Mouse (Mus musculus): ENCODE measurements around the gene Dock4.
A peak's percentile ranks its signal among the peaks of the same experiment; 100 is the strongest.

Gene Dock4

DNA sequence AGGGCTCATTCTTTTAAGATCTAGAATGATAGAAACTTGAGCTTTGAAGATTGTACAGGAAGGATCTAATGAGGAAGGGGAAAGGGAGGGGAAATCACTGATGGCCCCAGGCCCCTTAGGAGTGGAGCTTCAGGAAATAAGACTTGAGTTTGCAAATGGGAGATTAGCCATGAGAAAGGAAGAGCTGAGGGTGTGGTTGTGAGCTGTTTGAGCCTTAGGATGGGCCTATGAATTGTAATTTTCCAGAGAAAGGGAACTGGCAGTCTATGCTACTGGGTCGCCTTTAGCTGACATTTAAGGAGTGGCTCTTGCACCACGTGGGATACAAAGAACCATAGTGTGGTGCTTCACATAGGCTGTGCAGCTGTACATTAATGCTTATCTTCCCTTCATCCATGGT is 208.6 kb downstream of the Dock4 start:
- no peak for DNase-seq (ENCODE audit: low spot score in 2 of 2)

DNA sequence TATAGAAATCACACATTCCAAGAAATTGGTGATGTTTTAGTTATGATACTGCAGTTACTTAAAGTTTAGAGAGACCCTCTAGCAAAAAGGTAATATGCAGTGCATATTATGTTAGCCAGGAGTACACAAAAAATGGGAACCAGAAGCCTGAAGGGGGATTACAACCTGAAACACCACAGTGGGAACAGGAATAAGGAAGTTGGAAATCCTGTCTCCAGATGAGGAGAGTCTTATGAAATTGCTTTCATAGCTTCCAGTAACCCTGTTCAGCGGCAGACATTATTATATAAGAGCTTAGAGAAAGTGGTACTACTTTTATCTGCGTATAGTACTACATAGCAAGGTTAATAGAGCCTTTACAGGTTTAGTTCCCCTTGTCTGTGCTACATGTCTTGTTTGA is 210.1 kb downstream of the Dock4 start:
- no peak for DNase-seq (ENCODE audit: low spot score in 2 of 2)

DNA sequence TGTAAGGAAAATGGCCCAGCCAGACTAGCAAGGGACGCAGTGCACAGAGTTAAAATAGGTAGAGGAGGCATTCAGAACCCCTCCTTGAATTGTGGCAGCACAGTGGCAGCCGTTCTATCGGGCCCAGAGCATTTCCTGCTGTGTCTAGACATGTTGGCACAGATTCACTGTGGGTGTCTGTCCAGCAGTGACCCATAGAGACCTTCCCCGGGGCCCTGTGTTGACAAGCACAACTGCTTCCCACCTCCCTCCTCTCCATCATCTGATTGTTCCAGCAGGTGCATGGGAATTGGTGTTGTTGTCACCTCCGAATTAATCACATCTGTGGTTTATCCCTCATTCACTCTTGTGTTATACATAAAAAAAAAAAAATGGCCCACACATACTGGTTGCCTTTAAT is 210.7 kb downstream of the Dock4 start:
- peak in 1 of 2 experiments; percentile 17 for DNase-seq (ENCODE audit: low spot score in 2 of 2)

DNA sequence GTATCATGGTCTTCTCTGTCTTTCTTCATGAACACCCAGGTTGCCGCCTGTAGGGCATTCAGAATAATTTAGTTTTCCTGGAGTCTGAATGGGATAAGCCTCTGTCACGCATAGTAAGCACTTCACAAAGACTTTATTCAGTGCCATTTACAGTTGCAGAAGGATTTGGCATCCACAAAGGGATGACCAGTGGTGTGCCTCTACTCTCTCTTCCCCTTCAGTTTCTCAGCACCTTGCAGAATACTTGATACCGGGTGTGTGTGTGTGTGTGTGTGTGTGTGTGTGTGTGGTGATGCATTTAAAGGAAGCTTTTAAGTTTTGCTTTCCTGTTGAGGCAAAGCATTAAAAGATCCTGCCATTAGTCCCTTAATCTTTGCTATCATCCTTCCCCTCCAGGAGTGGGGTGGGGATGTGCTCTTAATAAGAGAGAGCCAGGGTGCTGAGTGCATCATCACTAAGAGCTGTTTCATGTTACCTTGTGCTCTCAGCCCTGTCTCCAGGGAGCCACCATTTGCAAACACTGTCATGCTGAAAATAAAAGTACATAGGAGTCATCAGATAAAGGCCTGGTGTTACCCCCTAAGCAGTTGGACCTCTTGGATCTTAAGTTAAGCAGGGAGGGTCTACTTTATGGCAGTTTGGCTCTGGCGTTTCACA is 211.6 kb downstream of the Dock4 start:
- DNase-seq (ENCODE audit: low spot score in 2 of 2), result no peak

DNA sequence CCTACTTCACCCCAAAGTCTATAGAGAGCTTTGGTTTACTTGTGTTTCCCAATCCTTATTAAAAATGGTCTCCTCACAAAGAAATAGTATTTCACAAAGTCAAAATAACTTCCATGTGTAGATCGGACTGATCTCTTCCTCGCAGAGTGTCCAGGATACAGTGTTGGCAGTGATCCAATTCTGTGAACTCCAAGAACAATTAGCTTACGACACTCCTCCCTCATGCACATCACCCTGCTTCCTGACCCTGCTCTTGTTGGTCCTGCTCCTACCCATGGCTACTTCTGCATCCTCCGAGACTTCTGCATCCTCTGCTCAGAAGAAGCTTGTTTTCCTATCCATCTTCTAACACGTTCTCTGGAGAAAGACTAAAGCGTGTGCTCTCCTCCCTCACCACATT is 213.9 kb downstream of the Dock4 start:
- DNase-seq (ENCODE audit: low spot score in 2 of 2), result no peak

DNA sequence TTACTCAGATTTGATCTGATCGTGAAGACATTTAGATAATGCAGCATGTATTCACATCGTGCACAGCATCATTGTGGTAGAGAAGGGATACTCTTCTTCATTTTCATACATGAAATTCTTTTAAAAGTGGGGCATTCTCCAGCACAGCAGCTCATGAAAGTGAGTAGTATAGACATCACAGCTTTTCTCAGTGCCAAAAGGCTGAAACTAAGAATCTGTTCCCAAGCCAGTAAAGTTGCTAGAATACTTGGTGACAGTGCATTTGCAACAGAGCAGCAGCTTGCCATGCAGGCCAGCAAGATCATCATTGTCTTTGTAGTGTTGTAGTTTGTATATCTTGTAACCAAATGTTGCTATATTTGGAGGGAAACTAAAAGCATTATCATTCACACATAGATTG is 223.7 kb downstream of the Dock4 start:
- DNase-seq (ENCODE audit: low spot score in 2 of 2), result no peak

DNA sequence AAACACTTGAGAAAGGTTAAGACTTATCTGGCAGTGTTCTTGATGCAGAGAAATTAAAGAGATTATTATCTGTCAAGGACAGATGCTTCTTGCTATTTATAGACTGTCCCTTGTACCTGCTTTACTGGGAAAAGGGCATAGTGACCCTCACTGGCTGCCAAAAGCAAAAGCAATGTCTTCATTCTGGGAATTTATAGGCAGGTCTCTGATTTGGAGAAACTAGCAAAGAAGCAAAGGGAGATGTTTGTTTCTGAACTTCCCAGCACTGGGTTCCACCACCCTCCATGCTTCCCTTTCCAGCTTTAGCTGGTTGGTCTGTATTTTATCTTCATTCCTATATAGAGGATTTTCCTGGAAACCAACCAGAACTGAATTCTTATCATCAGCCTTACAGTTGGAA is 225.0 kb downstream of the Dock4 start:
- no peak for DNase-seq (ENCODE audit: low spot score in 2 of 2)

DNA sequence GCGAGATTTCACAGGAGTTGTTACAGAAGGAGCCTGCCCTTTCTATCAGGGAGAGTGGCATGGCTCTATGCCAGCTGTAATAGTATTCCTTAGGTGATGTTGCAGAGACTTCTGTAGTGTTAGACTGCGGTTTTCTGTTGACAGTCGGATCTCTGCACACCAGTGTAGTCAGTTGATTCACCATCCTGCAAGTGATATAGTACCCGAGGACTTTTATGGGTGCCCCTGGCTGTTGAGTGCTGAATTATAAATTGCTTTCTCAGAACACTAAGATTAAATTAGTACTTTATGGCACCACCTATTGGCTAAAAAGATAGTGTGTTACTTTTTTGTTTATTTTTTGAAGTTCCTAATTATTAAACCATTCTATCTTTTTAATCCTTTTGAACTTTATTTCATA is 234.0 kb downstream of the Dock4 start:
- DNase-seq (ENCODE audit: low spot score in 2 of 2), result no peak

DNA sequence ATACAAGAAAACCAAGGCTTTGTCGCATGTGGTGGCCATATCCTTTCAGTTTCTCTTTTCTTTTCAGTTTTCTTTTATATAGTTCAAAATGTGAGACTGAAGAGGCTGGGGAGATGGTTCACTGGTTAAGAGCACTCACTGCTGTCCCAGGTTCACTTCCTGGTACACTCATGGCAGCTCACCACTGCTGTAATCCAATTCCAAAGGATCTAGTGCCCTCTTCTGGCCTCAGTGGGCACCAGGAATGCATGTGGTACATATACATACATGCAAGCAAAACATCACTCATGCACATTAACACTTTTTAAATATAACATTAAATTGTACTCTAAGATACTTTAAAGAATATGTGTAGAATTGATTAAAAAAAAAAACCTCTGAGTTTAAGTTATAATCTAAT is 234.8 kb downstream of the Dock4 start:
- peak in 1 of 2 experiments; percentile 10 for DNase-seq (ENCODE audit: low spot score in 2 of 2)

DNA sequence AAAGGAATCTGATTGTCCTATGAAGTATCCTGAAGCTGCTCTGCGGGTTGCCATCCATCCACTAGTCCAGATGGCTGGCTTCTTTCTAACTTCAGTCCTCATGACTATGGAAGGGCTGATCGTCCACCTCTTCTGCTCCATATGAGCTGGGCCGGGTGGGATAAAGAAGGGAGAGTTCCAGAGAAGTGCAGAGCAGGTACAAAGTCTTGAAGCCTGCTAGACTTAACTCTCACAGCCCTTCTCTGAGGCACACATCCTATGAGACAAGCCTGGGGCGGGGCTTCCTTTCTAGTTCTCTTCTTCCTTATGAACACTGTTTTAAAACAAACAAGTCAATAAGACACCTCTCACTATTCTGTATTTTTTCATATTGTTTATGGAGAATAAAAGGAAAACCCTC is 245.7 kb downstream of the Dock4 start:
- DNase-seq (ENCODE audit: low spot score in 2 of 2), result no peak

DNA sequence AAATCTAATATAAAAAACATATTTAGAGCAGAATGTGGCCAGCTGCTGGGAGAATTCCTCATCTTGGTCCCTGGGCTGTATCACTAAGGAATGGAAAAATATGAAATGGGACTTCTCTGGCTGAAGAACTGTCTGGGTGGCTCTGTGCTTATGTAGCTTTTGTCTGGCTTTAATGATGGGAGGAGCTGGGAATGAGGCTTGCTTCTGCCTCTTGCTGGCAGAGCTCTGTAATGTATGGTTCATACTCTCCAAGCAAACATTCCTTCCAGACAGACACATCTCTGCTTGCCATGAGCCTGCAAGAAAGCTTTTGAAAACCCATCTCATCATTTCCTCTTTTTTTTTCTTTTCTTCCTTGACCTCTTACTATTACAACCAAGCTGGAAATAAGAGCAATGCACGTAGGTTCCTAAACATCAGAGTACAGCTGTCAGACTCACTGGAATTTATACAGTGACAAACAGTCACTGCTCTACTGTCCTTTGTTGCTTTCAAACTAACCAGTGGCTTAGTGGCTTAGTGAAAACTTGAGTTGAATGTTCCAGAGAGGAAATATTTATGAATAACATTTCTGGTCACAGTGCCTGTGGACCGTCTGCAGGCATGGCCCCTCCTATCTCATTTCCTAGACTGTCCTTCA is 248.4 kb downstream of the Dock4 start:
- no peak for DNase-seq (ENCODE audit: low spot score in 2 of 2)

DNA sequence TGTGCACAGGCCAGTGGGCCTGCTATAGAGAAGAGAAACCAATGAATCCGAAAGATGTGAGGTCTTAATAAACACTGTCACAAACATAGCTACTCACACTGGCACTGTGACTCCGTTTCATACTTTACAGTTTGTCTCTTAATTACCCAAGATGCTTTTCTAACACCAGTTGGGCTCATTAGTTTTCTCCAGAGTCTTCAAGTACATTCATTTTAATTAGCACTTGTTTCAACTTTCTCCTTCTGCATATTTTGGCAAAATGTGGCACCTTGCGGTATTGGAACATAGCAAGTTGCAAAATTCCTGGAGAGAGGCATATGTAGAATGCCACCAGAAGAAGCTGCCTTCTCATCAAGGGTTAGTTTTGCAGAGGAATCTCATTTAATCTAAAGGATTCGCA is 252.6 kb downstream of the Dock4 start:
- DNase-seq (ENCODE audit: low spot score in 2 of 2), result no peak

DNA sequence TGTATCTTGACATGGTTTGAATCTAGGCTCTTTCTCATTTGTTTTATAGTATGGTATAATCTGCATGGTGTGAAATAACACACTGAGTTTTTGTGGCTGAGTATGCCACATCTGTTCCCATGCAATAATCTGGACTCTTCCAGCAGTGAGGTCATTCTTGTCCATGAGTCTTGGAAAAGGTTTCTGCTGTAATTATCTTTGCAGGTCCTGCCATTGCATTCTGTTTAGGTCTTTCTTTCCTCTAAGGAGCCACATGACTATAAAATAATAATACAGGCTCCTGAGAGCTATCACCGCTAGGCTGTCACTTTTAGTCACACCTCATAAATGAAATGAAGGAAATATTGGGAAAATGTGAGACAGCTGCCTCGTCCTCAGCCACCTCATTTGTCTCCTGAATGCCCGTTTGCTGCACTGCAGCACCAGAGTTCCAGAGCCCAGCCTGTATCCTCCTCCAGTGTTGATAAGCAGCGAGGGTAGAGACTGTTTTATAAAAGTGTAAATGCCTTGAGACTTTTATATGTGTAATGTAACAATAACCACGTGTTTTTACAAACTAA is 256.6 kb downstream of the Dock4 start:
- DNase-seq (ENCODE audit: low spot score in 2 of 2), result no peak

DNA sequence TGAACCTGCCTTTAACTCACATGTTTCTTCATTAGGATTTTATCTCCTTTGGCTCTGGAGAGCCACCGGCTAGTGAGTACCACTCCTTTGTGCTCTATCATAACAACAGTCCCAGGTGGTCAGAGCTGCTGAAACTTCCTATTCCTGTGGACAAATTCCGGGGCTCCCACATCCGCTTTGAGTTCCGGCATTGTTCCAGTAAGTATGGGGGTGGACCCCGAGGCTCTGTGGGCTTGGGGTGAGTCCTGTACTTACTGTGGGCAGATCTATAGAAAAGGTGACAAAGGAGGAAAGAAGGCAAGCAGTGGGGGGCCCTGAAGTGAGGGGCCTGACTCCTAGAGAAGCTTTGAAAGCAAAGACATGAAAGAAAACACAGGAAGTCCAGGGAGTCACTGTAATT is 258.5 kb downstream of the Dock4 start:
- no peak for DNase-seq (ENCODE audit: low spot score in 2 of 2)

DNA sequence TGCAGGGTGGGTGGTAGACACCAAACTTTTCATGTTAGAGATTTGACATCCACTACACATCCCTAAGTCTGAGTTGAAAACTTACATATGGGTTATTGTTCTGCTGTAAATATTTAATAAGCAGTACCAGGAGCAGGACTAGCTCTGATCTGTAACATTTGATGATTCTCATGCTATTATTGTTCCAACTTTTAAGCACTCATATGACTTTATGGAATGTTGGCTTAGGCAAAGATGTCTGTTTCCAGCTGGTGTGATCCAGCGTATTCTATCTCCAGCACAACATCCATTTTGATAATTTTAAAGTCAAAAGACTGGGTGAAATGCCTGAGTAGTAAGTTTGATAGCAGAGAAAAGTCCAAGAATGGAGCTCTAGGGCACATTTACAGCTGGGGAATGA is 261.4 kb downstream of the Dock4 start:
- DNase-seq (ENCODE audit: low spot score in 2 of 2), result no peak

DNA sequence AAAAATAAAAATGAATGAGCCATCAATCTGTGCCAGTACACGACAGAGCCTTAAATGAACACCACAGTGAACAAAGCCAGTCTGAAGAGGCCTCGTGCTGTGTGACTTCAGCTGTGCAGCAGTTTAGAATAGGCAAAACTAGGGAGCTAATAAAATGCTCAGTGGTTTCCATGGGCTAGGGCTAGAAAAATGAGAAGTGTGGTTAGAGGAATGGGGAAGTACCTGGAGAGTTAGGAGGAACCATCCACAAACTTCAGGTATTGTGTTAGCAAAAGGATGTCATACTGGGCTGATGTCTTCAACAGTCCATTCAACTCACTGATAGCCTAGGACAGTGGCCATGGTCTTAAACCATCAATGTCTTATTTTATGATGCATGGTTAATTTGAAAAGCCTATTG is 263.3 kb downstream of the Dock4 start:
- DNase-seq (ENCODE audit: low spot score in 2 of 2), result no peak

DNA sequence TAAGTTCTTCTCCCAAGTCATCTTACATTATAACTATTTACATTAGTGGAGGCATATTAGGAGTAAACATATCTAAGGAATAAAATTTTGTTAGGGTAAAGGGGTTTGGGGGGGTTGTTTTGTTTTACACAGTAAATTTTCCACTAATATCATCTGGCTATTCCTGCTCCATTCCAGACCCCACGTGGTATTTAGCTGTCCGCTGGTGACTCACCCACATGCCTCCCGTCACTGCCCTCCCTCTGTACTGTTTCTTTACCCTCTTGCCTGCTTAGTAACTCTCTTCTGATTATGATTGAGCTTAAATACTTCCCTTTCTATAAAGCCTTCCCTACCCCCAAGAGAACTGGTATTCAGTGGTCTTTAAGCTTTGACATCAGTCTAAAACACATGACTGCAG is 266.5 kb downstream of the Dock4 start:
- no peak for DNase-seq (ENCODE audit: low spot score in 2 of 2)

DNA sequence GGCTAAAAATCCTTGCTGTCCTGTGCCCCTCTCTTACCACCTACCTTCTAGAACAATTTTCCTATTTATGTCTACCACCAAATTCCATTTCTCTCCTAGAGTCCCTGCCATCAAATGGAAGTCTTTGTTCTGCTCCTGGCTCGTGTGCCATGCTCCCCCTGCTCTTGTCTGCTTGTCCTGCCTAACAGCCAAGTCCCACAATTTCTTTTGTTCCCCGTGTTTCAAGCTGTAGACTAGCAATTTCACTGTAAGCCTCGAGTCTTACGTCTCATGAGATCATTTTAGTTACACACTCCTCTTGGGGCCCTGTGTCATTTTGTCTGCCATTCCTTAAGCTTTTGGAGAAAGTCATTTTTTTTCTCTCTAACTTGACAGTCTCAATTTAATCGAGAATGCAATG is 268.5 kb downstream of the Dock4 start:
- no peak for DNase-seq (ENCODE audit: low spot score in 2 of 2)

DNA sequence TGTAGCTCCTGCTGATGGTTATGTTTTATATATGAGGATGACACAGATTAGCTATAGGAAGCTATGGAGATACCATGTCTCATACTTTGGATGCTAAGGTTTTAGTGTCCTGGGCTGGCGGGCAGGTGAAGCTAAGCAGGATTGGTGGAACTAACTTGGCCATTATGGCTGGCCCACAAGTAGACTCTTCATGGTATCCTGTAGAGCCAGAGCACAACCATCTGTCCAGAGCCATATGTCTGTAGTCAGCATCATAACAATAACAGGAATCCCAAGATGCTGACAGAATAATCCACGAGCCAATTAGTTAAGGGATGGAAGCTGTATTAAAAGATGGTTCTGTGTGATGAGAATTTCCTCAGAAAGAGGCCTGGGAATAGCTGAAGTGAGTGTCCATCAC is 269.4 kb downstream of the Dock4 start:
- no peak for DNase-seq (ENCODE audit: low spot score in 2 of 2)

DNA sequence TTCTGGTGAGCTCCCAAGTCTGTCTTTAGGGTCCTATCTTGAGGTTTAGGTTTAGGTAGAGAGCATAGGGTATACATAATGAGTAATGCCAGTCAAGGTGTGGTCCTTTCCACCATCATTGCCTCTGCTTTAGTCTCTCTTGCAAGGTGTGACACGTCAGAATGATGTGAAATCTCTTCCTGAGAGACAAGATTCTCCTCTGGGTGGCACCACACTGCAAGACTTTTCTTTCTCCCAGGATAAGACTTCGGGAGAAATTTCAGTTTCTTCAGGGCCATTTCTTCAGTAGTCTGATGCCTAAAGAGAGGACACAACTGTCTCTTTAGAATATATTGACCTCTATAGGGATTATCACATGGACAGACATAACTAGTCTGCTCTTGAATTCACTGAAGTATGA is 282.6 kb downstream of the Dock4 start:
- no peak for DNase-seq (ENCODE audit: low spot score in 2 of 2)

DNA sequence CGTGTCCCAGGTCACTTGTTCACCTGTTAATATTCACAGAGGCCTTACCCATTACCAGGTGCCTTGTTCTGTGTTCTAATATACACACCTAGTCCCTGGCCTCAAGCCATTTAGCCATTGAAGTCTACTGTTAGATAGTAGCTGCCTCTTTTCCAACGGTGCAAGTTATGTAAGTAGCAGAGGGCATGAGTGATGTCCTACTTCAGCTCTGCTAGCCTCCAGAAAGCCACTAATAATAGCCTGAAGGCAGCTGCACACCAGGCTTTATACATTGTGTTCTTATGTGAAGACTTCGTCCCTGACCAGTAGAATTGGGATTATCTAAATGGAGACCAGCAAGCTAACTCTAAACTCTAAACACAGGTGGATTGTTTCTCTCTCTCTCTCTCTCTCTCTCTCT is 285.0 kb downstream of the Dock4 start:
- no peak for DNase-seq (ENCODE audit: low spot score in 2 of 2)

DNA sequence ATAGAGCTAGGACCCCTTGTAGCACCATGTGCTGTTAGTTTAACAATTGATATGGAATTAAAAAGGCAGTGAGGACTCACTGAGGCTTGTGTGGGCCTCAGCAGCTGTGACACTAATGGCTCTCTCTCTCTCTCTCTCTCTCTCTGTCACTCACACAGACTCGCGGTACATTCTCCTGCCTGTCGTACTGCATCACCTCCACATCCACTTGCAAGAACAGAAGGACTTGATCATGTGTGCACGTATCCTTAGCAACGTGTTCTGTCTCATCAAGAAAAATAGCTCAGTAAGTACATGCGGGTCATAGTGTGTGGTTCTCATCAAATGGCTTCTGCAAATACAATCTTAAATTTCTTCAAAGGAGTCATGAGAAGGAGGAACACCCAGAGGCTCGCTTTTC is 299.7 kb downstream of the Dock4 start:
- DNase-seq (ENCODE audit: low spot score in 2 of 2), result no peak

DNA sequence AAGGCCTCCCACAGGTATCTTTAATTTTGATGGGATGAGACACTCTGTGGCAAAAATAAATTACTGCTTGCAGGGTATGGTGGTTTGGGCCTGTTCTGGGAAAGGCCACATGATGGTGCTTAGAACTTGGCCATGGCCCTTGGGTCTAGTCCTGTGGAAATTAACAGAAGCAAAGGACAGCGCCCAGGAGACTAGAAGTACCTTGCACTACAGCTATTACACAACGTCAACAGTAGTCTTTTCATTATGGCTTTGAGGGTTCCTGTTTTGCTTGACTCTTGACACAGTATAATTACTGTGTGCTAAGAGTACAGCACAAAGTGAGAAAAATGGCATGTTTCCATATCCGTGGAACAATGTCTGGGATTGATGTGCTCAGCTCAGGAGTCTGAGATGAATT is 300.3 kb downstream of the Dock4 start:
- DNase-seq (ENCODE audit: low spot score in 2 of 2), result no peak

DNA sequence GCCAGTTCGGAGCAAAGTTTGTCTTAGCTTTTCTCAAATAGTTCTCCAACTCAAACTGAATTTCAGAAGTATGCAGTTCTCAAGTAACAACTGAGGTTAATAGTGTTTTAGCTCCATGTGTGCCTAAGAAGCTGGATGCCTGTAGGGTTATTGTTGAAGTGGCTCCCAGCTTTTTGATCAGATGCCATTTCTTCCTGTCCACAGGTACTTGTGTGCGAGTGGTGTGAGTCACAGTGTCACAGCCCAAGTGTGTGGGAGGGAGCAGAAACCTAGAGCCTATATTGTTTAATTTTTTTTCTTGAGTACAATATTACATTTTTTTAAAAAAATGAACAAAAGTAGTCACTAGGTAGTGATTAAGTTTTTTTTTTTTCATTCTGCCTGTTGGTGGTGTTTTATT is 313.5 kb downstream of the Dock4 start:
- DNase-seq (ENCODE audit: low spot score in 2 of 2), result no peak

Measured in frontal cortex, postnatal 14 days (tissue).